Mouse (Mus musculus): ENCODE measurements around the gene Ankrd2.
"Not testable (repeated sequence)": the region's sequence is repeated elsewhere in the genome, so short reads cannot be mapped to it uniquely, and the experiment has no call there.

Ankrd2 gene

GRCm38 (mm10) chr19:42056719-42057409 is 21.1 kb downstream of the Ankrd2 start:
- DNase-seq (ENCODE audit: low spot score) = no peak

- no peak for DNase-seq (ENCODE audit: low spot score)
These were observed 22.6 kb downstream of the Ankrd2 start for GRCm38 (mm10) chr19:42058426-42058825.

DNA sequence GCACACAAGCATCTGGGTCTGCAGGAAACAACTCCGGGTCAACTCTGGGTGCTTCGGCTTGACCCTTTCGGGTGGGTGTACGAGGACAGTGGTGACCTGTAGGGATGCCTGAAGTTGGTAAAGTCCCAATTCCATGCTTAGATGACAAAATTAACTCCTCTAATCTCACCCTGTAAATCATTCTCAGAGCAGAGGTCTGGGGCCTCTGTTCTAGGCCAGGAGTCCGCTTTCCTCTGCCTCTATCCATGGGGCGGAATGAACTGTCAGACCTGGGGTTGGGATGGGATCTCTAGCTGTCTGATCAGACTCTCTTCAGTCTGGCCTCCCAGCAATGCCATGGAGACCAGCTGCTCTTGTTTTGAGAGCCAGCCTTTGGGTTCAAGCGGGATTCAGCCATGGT is 25.6 kb downstream of the Ankrd2 start:
- no peak for DNase-seq (ENCODE audit: low spot score)

- peak; percentile 50 for DNase-seq (ENCODE audit: low spot score)
These were observed 32.8 kb downstream of the Ankrd2 start for GRCm38 (mm10) chr19:42068441-42069240.

DNA sequence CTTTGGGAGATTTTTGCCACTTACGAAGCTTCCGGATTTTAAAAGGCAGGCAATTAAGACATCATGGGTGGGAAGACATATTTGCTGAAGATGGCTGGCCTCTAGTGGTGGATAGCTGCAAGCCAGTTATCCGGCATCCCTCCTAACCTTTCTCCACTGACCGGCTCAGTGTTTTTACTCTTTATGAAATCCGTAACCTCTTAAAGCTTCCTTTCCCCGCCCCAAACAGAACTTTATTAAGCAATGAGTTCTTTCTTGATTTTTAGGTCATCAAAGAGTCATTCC is 33.4 kb downstream of the Ankrd2 start:
- peak; percentile 64 for DNase-seq (ENCODE audit: low spot score)

- DNase-seq (ENCODE audit: low spot score) = no peak
These were observed 35.4 kb downstream of the Ankrd2 start for GRCm38 (mm10) chr19:42071221-42071620.

GRCm38 (mm10) chr19:42071886-42072608 is 36.2 kb downstream of the Ankrd2 start:
- no peak for DNase-seq (ENCODE audit: low spot score)

DNA sequence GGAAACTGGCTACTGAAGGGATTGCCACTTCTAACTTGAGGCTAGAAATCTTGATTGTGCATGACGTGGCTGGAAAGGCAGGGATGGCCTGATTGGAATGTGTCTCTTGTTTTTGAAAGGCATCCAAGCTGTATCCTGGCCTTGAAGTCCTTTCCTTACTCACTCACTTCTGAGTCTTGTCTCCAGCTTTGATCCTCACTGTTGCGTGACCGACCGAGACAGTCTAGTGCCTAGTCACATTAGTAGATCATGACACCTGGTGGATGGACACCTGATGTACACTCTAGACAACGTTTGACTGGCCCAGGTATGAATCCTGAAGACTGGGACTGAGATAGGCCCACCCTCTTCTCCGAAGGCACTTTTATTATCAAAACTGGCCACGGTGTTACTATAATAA is 37.0 kb downstream of the Ankrd2 start:
- no peak for DNase-seq (ENCODE audit: low spot score)

DNA sequence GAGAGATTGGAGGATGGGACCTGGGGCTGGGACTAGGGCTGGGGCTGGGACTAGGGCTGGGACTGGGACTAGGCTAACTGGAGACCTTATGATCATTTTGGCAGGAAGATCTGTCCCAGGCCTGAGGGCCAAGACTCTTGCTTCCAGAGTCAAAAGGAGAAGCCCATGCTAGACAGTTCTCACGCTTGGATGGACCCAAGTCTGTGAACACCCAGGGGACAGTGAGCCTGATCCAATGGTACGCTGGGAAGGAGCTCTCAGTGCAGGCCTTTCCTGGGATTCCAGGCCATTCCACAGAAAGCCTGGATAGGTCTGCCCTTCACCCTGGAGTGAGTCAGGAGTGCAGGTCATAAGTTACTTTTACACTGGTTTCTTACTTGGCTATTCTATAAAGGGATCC is 39.3 kb downstream of the Ankrd2 start:
- DNase-seq (ENCODE audit: low spot score) = no peak

DNA sequence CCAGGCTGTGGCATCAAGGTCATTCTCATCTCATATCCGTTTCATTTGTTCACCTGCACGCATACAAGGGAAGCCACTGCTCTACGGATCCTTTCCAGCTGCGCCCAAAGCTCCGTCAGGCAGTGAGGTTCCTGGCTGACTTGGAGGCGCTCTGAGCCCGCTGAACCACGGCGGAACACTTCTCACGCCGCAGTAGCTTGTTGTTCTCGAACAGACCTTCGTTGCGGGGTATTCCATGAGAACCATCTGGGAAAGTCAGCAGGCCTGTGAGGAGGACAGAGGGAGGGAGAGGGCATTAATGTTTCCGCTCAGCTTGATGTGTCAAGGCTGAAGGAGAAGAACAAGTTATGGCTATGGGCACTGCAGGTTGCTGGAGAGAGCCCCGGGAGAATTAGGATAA is 40.2 kb downstream of the Ankrd2 start:
- no peak for DNase-seq (ENCODE audit: low spot score)

- no peak for DNase-seq (ENCODE audit: low spot score)
These were observed 42.8 kb downstream of the Ankrd2 start for GRCm38 (mm10) chr19:42078566-42078965.

DNA sequence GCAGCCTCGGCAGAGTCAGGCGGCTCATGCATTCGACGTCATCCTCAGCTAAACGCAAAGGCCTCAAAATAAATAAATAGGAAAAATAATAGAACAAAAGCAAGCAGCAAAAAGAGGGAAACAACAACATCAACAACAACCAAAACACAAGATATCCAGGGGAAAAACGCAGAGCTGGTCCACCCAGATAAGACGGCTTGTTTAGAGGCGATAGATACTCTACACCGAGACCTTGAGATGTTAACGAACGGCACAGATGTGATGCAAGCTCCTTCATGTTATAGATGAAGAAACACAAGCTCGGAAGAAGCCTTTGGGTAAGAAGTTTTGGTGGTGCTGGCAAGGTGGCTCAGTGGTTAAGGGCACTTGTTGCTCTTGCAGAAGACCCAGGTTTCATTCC is 43.2 kb downstream of the Ankrd2 start:
- no peak for DNase-seq (ENCODE audit: low spot score)

GRCm38 (mm10) chr19:42079950-42080349 is 44.1 kb downstream of the Ankrd2 start:
- peak; percentile 66 for DNase-seq (ENCODE audit: low spot score)

DNA sequence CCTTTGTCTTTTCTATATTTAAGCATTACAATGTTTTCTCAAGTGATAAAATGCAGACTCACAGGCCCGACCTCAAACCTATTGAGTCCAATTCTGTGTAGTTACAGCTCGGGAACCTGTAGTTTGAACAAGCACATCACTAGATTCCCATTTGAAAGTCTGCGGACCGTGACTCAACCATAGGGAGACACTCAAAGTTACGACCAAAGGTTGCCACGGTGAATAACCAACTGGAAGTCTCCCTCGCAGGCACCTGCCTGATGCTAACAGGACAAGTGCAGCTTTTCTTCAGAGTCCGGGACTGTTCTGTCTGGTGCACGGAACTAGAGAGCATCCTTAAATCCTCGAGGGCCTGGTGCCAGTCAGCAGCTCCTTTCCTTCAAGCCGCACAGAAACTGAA is 44.7 kb downstream of the Ankrd2 start:
- peak; percentile 32 for DNase-seq (ENCODE audit: low spot score)

DNA sequence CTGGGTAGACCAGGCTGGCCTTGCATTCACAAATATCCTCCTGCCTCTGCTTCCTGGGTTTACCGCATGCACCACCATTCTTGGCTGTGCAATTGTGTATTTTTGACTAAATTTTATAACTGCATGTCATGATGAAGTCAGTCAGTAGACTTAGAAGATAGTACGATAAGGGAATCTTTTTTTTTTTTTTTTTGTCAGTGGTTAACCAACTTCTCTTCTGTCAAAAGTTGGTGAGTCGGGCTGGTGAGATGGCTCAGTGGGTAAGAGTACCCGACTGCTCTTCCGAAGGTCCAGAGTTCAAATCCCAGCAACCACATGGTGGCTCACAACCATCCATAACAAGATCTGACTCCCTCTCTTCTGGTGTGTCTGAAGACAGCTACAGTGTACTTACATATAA is 45.8 kb downstream of the Ankrd2 start:
- DNase-seq (ENCODE audit: low spot score) = not testable (repeated sequence)

- no peak for DNase-seq (ENCODE audit: low spot score)
These were observed 49.9 kb downstream of the Ankrd2 start for GRCm38 (mm10) chr19:42085690-42086089.

DNA sequence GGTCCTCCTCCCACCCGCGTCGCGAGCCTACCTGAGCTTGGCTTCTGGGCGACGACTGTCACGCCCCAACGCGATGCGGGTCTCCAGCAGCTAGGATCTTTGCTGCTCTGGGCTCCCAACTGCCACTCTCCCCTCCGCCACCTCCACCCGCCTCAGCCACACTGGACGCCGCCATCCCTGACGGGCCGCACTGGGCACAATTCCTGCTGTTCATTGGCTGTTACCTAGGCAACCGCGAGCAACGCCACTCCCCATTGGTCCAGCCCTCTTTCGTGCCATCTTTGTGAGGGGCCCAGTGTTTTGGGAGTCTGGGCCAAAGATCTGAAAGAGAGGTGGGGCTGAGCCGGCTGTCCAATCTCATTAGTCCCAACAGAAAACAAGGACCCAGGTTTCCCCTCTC is 50.4 kb downstream of the Ankrd2 start, which contains the start of gene Morn4:
TSS of gene Morn4 (minus strand) at position 192 of the 400 bp plus-strand sequence.
- DNase-seq (ENCODE audit: low spot score) = peak; percentile 92

DNA sequence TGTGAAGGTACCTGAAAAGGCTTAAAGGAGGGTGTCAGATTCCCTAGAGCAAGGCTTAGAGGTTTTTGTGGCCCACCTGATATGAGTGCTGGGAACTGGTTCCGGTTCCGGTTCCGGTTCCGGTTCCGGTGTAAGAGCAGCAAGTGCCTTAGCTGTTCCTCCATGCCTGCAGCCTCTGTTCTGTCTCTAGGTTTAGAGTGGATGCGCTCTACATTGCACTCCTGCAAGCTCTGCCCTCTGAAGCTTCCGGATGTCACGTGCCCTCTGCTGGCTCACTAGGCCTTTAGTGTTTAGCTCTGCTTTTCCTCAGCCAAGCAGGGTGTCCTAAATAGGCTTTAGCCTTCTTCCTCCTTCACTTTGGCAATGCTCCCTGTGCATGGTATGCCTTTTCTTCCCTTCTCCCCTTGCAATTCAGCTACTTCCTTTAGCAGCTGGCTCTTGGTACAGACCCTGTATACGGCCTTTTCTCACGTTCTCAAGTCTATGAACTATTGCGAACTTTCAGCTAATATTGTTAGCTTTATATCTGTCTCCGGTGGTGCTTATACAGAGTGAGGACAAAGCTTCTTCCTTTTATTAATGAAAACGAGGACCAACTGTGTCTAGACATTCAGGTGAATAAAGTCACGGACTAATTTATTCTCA is 53.4 kb downstream of the Ankrd2 start:
- DNase-seq (ENCODE audit: low spot score) = peak; percentile 83

DNA sequence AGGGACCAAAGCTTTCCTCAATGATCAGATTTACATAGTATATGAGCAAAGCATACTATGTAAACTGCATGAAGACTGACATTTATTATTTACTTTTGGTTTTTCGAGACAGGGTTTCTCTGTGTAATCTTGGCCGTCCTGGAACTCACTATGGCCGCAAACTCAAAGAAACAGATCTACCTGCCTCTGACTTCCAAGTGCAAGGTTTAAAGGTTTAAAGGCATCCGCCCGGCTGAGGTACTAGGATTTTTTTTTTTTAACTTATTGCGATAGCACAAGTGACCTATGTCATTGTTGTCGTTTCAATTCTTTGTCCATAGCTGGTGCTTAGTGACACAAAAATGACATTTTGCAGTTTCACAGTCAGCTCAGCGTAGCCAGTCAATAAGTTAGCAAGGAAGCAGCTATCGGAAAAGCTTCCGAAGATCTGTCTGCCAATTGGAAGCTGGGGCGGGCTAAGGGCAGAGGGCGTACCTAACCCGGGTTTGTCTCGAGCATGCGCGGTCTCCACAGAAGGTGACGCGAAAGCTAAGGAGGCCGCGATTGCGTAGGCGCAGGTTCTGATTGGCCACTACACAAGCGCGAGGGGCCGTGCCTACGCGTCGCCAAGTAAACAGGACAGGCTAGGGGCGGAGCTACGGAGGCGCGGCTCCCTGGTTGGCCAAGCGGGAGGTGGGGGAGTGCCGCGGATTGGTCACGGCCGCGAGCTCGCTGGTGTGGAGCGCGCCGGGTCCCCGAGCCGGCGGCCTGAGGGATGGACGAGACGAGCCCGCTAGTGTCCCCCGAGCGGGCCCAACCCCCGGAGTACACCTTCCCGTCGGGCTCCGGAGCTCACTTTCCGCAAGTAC is 54.2 kb downstream of the Ankrd2 start, which contains the start of gene Pi4k2a:
TSS of gene Pi4k2a (plus strand) at position 723 of the 848 bp plus-strand sequence.
- peak; percentile 98 for DNase-seq (ENCODE audit: low spot score)

DNA sequence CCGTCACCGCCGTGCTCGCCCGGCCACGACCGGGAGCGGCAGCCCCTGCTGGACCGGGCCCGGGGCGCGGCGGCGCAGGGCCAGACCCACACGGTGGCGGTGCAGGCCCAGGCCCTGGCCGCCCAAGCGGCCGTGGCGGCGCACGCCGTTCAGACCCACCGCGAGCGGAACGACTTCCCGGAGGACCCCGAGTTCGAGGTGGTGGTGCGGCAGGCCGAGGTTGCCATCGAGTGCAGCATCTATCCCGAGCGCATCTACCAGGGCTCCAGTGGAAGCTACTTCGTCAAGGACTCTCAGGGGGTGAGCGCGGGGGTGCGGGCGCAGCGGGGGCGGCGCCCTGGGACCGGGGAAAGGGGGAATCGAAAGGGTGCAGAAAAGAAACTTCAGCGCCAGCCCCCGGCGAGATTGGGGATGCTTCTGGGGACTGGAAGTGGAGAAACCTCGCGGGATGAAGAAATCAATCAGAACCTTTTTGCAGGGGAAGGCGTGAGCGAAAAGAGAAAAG is 54.9 kb downstream of the Ankrd2 start:
- DNase-seq (ENCODE audit: low spot score) = peak; percentile 69

Data from MN1 (cell line).